Mouse (Mus musculus) B cell, adult 62 days (primary cell): ENCODE results near the gene Rundc3b. TPM values are rescaled to one million over a fixed set of nuclear protein-coding genes. Genes with fewer than 3 reads are reported as not detected.

Source experiments
- total RNA-seq: library from RNA; stranded (reverse); gene quantifications from 4 replicates; pipeline ENCODE4 v1.2.4, GENCODE M21; 2023

Rundc3b gene
- 1.1 to 3.0 TPM (median 1.6 TPM) in 4 replicates for total RNA-seq

GRCm38 (mm10) chr5:8622596-8623231 lies at the start of gene Rundc3b:
Rundc3b (minus strand) TSS chr5:8622952.

GRCm38 (mm10) chr5:8659911-8660737 lies 37.4 kb upstream of the Rundc3b start, which contains the start of gene Abcb1a:
Abcb1a (plus strand) TSS chr5:8660077.

Other genes starting within 250 kb of the Rundc3b start
- 39.8 to 52.0 TPM (median 45.3 TPM) in 4 replicates for gene Dbf4, start 200.2 kb downstream of the Rundc3b start, total RNA-seq
- gene Slc25a40, start 200.1 kb downstream of the Rundc3b start, total RNA-seq: 8.4 to 10.2 TPM (median 9.3 TPM) in 4 replicates
- 2.7 to 3.6 TPM (median 3.2 TPM) in 4 replicates for gene Abcb1a, start 37.1 kb upstream of the Rundc3b start, total RNA-seq
- gene Abcb1b, start 175.2 kb upstream of the Rundc3b start, total RNA-seq: 1.5 to 3.2 TPM (median 2.9 TPM) in 4 replicates